Mouse (Mus musculus) limb, embryonic 15.5 days (tissue): Measurements from ENCODE around the gene Dctpp1. TPM values are rescaled to one million over a fixed set of nuclear protein-coding genes. Genes with fewer than 3 reads are reported as not detected.

Experiments
- ATAC-seq: fragments of 200-750 bp; cut with Nextera tagmentation; 2 replicates; pipeline ENCODE4 v1.8.0; 2017; ENCODE audit warnings: low read depth, moderate TSS enrichment; ENCODE audit not compliant: insufficient number of reproducible peaks, low FRiP score, low TSS enrichment
- H3K27ac ChIP-seq: fragments of 300-500 bp; sonication (generic); 2 replicates; pipeline ENCODE4 v1.5.1; 2015; ENCODE audit warnings: moderate library complexity, mild to moderate bottlenecking, inconsistent platforms
- H3K27me3 ChIP-seq: fragments of 300-500 bp; sonication (generic); 2 replicates; pipeline ENCODE4 v1.6.1; 2015; ENCODE audit warnings: inconsistent platforms
- H3K36me3 ChIP-seq: fragments of 300-500 bp; sonication (generic); 2 replicates; pipeline ENCODE4 v1.6.1; 2015; ENCODE audit warnings: inconsistent platforms
- H3K4me1 ChIP-seq: fragments of 300-500 bp; sonication (generic); 2 replicates; pipeline ENCODE4 v1.6.1; 2015; ENCODE audit warnings: inconsistent platforms
- H3K4me2 ChIP-seq: fragments of 300-500 bp; sonication (generic); 2 replicates; pipeline ENCODE4 v1.6.1; 2015; ENCODE audit warnings: mild to moderate bottlenecking, inconsistent platforms
- H3K4me3 ChIP-seq: fragments of 300-500 bp; sonication (generic); 2 replicates; pipeline ENCODE4 v1.5.1; 2015; ENCODE audit warnings: mild to moderate bottlenecking, inconsistent platforms
- H3K9ac ChIP-seq: fragments of 300-500 bp; sonication (generic); 2 replicates; pipeline ENCODE4 v1.6.1; 2015; ENCODE audit warnings: inconsistent platforms
- H3K9me3 ChIP-seq: fragments of 300-500 bp; sonication (generic); 2 replicates; pipeline ENCODE4 v1.6.1; 2016; ENCODE audit warnings: inconsistent platforms
- WGBS: fragments of 180-500 bp; shearing (Covaris S2); methylation state at CpG from one replicate; pipeline ENCODE4 v1.1.7; 2015; 5-methylcytosine and 5-hydroxymethylcytosine counted together
- polyA plus RNA-seq: library from polyadenylated mRNA; unstranded; fragments of >200 nt; fragmentation: Nextera tagmentation; extraction: Ambion mirVana; gene quantifications from 2 replicates; pipeline ENCODE4 v1.2.1, GENCODE M21; 2015

Gene Dctpp1
- polyA plus RNA-seq, 1 experiment from 2014 or later: 138 TPM

- Histone ChIP-seq H3K27me3 (no peaks in the 10 kb centered on the region), H3K36me3 (no peaks in the 10 kb centered on the region), H3K4me2 (no peak overlapping the region), H3K4me3 (no peak overlapping the region), H3K9ac (no peak overlapping the region), H3K27ac (no peak overlapping the region), H3K9me3 (no peaks in the 10 kb centered on the region), H3K4me1 (no peaks in the 10 kb centered on the region)
- 65% methylated on average over 4 of the region's 4 CpGs for WGBS
- no peak for ATAC-seq
Observed at GRCm38 (mm10) chr7:127281114-127281513, 20.6 kb upstream of the Dctpp1 start.

GRCm38 (mm10) chr7:127280092-127280491 is 19.6 kb upstream of the Dctpp1 start:
- H3K4me2 ChIP-seq: no peak overlapping the region
- H3K27me3 ChIP-seq: no peaks in the 10 kb centered on the region
- no peak for ATAC-seq
- no peaks in the 10 kb centered on the region for H3K36me3 ChIP-seq
- H3K4me1 ChIP-seq: no peaks in the 10 kb centered on the region
- H3K9me3 ChIP-seq: no peaks in the 10 kb centered on the region
- H3K9ac ChIP-seq: no peak overlapping the region
- no peak overlapping the region for H3K27ac ChIP-seq
- WGBS: 73% methylated on average over 3 of the region's 3 CpGs
- no peak overlapping the region for H3K4me3 ChIP-seq

- no peaks in the 10 kb centered on the region for H3K27me3 ChIP-seq
- ATAC-seq: 0 out of 2 replicates have a peak, but pooled peaks have one; percentile 38
- no peaks in the 10 kb centered on the region for H3K9me3 ChIP-seq
- H3K4me3 ChIP-seq: no peak overlapping the region
- peaks cover 5% of the 10 kb centered on the region; the same call in 1 of the 2 replicates for H3K4me1 ChIP-seq
- 25% methylated on average over 8 of the region's 8 CpGs for WGBS
- no peak overlapping the region for H3K9ac ChIP-seq
- no peak overlapping the region for H3K27ac ChIP-seq
- H3K4me2 ChIP-seq: no peak overlapping the region
- no peaks in the 10 kb centered on the region for H3K36me3 ChIP-seq
Observed at GRCm38 (mm10) chr7:127278311-127278710, 17.8 kb upstream of the Dctpp1 start.

- Histone ChIP-seq H3K27ac (no peak overlapping the region), H3K27me3 (no peaks in the 10 kb centered on the region), H3K36me3 (peaks cover 3% of the 10 kb centered on the region), H3K9ac (no peak overlapping the region), H3K4me2 (no peak overlapping the region), H3K4me3 (no peak overlapping the region), H3K9me3 (no peaks in the 10 kb centered on the region), H3K4me1 (peaks cover 16% of the 10 kb centered on the region)
- ATAC-seq: no peak
- 50% methylated on average over 5 of the region's 5 CpGs for WGBS
Observed at GRCm38 (mm10) chr7:127276519-127276961, 16.0 kb upstream of the Dctpp1 start.

- Histone ChIP-seq H3K27me3 (no peaks in the 10 kb centered on the region), H3K9me3 (no peaks in the 10 kb centered on the region), H3K9ac (peak within 1 kb of the TSS; percentile 96), H3K4me1 (peaks cover 16% of the 10 kb centered on the region), H3K4me3 (peak within 1 kb of the TSS; percentile 96), H3K36me3 (peaks cover 20% of the 10 kb centered on the region), H3K4me2 (peak within 1 kb of the TSS; percentile 91), H3K27ac (peak within 1 kb of the TSS; percentile 90)
- peak; percentile 71 for ATAC-seq
- 2% methylated on average over 39 of the region's 39 CpGs for WGBS
Observed at GRCm38 (mm10) chr7:127273925-127274789, 13.6 kb upstream of the Dctpp1 start, which contains the start of gene Sephs2. Sephs2 (minus strand) TSS chr7:127274055.

GRCm38 (mm10) chr7:127273118-127273923 is 12.8 kb upstream of the Dctpp1 start:
- H3K27ac ChIP-seq: peak overlapping the region; percentile 90
- H3K9me3 ChIP-seq: no peaks in the 10 kb centered on the region
- H3K4me1 ChIP-seq: peaks cover 16% of the 10 kb centered on the region
- 0 out of 2 replicates have a peak, but pooled peaks have one; percentile 46 for ATAC-seq
- peak overlapping the region; percentile 96 for H3K4me3 ChIP-seq
- peaks cover 23% of the 10 kb centered on the region for H3K36me3 ChIP-seq
- peak overlapping the region; percentile 91 for H3K4me2 ChIP-seq
- WGBS: 15% methylated on average over 50 of the region's 50 CpGs
- H3K27me3 ChIP-seq: no peaks in the 10 kb centered on the region
- H3K9ac ChIP-seq: peak overlapping the region; percentile 96

- 96% methylated on average over 15 of the region's 15 CpGs for WGBS
- Histone ChIP-seq H3K27ac (no peak overlapping the region), H3K36me3 (peaks cover 23% of the 10 kb centered on the region), H3K4me1 (peaks cover 16% of the 10 kb centered on the region), H3K27me3 (no peaks in the 10 kb centered on the region), H3K4me3 (peak overlapping the region; percentile 96; the same call in 1 of the 2 replicates), H3K9me3 (no peaks in the 10 kb centered on the region), H3K9ac (no peak overlapping the region), H3K4me2 (no peak overlapping the region)
- no peak for ATAC-seq
Observed at GRCm38 (mm10) chr7:127272566-127272965, 12.1 kb upstream of the Dctpp1 start.

GRCm38 (mm10) chr7:127271093-127271492 is 10.6 kb upstream of the Dctpp1 start:
- Histone ChIP-seq H3K27ac (no peak overlapping the region), H3K4me3 (no peak overlapping the region), H3K36me3 (peaks cover 23% of the 10 kb centered on the region), H3K27me3 (no peaks in the 10 kb centered on the region), H3K9me3 (no peaks in the 10 kb centered on the region), H3K9ac (no peak overlapping the region), H3K4me1 (peaks cover 16% of the 10 kb centered on the region), H3K4me2 (no peak overlapping the region)
- no peak for ATAC-seq
- 93% methylated on average over 4 of the region's 4 CpGs for WGBS

- H3K9ac ChIP-seq: no peak overlapping the region
- no peak for ATAC-seq
- WGBS: 91% methylated on average over 5 of the region's 5 CpGs
- H3K9me3 ChIP-seq: no peaks in the 10 kb centered on the region
- H3K4me1 ChIP-seq: peaks cover 16% of the 10 kb centered on the region
- H3K27ac ChIP-seq: no peak overlapping the region
- no peak overlapping the region for H3K4me2 ChIP-seq
- H3K4me3 ChIP-seq: no peak overlapping the region
- peaks cover 23% of the 10 kb centered on the region for H3K36me3 ChIP-seq
- no peaks in the 10 kb centered on the region for H3K27me3 ChIP-seq
Observed at GRCm38 (mm10) chr7:127270666-127271065, 10.2 kb upstream of the Dctpp1 start.

GRCm38 (mm10) chr7:127270256-127270655 is 9.7 kb upstream of the Dctpp1 start:
- Histone ChIP-seq H3K27me3 (no peaks in the 10 kb centered on the region), H3K4me3 (no peak overlapping the region), H3K27ac (no peak overlapping the region), H3K4me2 (no peak overlapping the region), H3K9me3 (no peaks in the 10 kb centered on the region), H3K36me3 (peaks cover 23% of the 10 kb centered on the region), H3K9ac (no peak overlapping the region), H3K4me1 (peaks cover 16% of the 10 kb centered on the region)
- 83% methylated on average over 2 of the region's 2 CpGs for WGBS
- no peak for ATAC-seq

GRCm38 (mm10) chr7:127263526-127263925 is 3.0 kb upstream of the Dctpp1 start:
- H3K27me3 ChIP-seq: no peaks in the 10 kb centered on the region
- no peak overlapping the region for H3K4me3 ChIP-seq
- H3K9me3 ChIP-seq: no peaks in the 10 kb centered on the region
- no peak overlapping the region for H3K27ac ChIP-seq
- no peaks in the 10 kb centered on the region for H3K36me3 ChIP-seq
- H3K9ac ChIP-seq: no peak overlapping the region
- 96% methylated on average over 3 of the region's 3 CpGs for WGBS
- no peak for ATAC-seq
- H3K4me1 ChIP-seq: peaks cover 17% of the 10 kb centered on the region
- no peak overlapping the region for H3K4me2 ChIP-seq
